Mouse (Mus musculus): ENCODE measurements around the gene Polr3b.

GRCm38 (mm10) chr10:84676511-84676910, 54.4 kb downstream of the Polr3b start:
- TF ChIP-seq CTCF (IDR thresholded peaks at IDR 0.05; ENCODE audit: low read depth) = no peak
- no peak for TF ChIP-seq EP300 (IDR thresholded peaks at IDR 0.05; ENCODE audit: low read depth)

Measured in heart, postnatal 0 days (tissue).